Mouse (Mus musculus): Measurements from ENCODE around the gene Gm4070. TPM values are rescaled to one million over a fixed set of nuclear protein-coding genes. Genes with fewer than 3 reads are reported as not detected.
"Not testable (repeated sequence)": the region's sequence is repeated elsewhere in the genome, so short reads cannot be mapped to it uniquely, and the experiment has no call there.

The Gm4070 gene
- 1 to 10 TPM; 6.6 to 6.8 TPM for total RNA-seq (2021)

GRCm38 (mm10) chr7:105953812-105954211, at the start of gene Gm4070:
Gene Gm4070 (minus strand): TSS chr7:105953967.
- not testable (repeated sequence) for DNase-seq

GRCm38 (mm10) chr7:105954540-105954939, 773 bp upstream of the Gm4070 start:
- intact Hi-C loops (cut with DNase I) = not testable (repeated sequence)

More at GRCm38 (mm10) chr7:105953812-105954211, at the start of gene Gm4070:
- intact Hi-C loops (cut with DNase I) = not testable (repeated sequence)

GRCm38 (mm10) chr7:105952408-105952807, 1.4 kb downstream of the Gm4070 start:
- DNase-seq; intact Hi-C loops (cut with DNase I): not testable (repeated sequence)

More at GRCm38 (mm10) chr7:105954540-105954939, 773 bp upstream of the Gm4070 start:
- DNase-seq = not testable (repeated sequence)

- DNase-seq; intact Hi-C loops (cut with DNase I): not testable (repeated sequence)
Observed at GRCm38 (mm10) chr7:105945238-105945637, 8.5 kb downstream of the Gm4070 start.

GRCm38 (mm10) chr7:105932132-105932531, 21.6 kb downstream of the Gm4070 start:
- DNase-seq; intact Hi-C loops (cut with DNase I): not testable (repeated sequence)

GRCm38 (mm10) chr7:105883588-105884336, 70.0 kb downstream of the Gm4070 start:
- DNase-seq; intact Hi-C loops (cut with DNase I): not testable (repeated sequence)

GRCm38 (mm10) chr7:105879717-105880484, 73.9 kb downstream of the Gm4070 start:
- DNase-seq; intact Hi-C loops (cut with DNase I): not testable (repeated sequence)

GRCm38 (mm10) chr7:105855718-105856560, 97.8 kb downstream of the Gm4070 start:
- intact Hi-C loops (cut with DNase I); DNase-seq: not testable (repeated sequence)

Other genes with a start within 250 kb of the Gm4070 start
- gene Ilk, start 217.4 kb downstream of the Gm4070 start, total RNA-seq (2021) = 100 to 1,000 TPM; 156 to 157 TPM
- gene Rrp8, start 216.6 kb downstream of the Gm4070 start, total RNA-seq (2021) = 10 to 100 TPM; 14.3 to 14.7 TPM
- 100 to 1,000 TPM; 102 to 108 TPM for gene Taf10, start 209.6 kb downstream of the Gm4070 start, total RNA-seq (2021)
- 10 to 100 TPM; 42.2 to 46.6 TPM for gene Tpp1, start 201.7 kb downstream of the Gm4070 start, total RNA-seq (2021)
- gene Dchs1, start 166.3 kb downstream of the Gm4070 start, total RNA-seq (2021) = 10 to 100 TPM; 30.6 to 34.2 TPM
- 100 to 1,000 TPM in 1 of 2 experiments, 10 to 100 TPM in 1; 100.0 to 110 TPM for gene Mrpl17, start 142.9 kb downstream of the Gm4070 start, total RNA-seq (2021)

Data from heart, postnatal 10 days (tissue).